Mouse (Mus musculus) embryonic facial prominence, embryonic 14.5 days (tissue): ENCODE measurements at regions not wholly inside any gene's neighbourhood (a gene's known extent, or its start where the extent isn't known, plus 50 kb on each side); places are given as distances from the start of the nearest gene placed in this dataset.
A peak's percentile ranks its signal among the peaks of the same experiment; 100 is the strongest.

Source experiments
- ATAC-seq: fragments of 200-750 bp; cut with Nextera tagmentation; 2 replicates; pipeline ENCODE4 v1.8.0; 2017; ENCODE audit warnings: low read depth, moderate number of reproducible peaks, moderate TSS enrichment
- DNase-seq: peaks from one replicate; pipeline ENCODE4 v3.0.0-alpha.2; 2015; ENCODE audit warnings: low spot score
- H3K27ac ChIP-seq: fragments of 300-500 bp; sonication (generic); replicated peaks from 2 replicates; pipeline ENCODE4 v1.5.1; 2014; ENCODE audit warnings: low read depth, mild to moderate bottlenecking, low read length, moderate library complexity
- H3K27me3 ChIP-seq: fragments of 300-500 bp; sonication (generic); replicated peaks from 2 replicates; pipeline ENCODE4 v1.6.1; 2014; ENCODE audit warnings: low read length; ENCODE audit not compliant: control insufficient read depth, insufficient read depth
- H3K36me3 ChIP-seq: fragments of 300-500 bp; sonication (generic); 2 replicates; pipeline ENCODE4 v1.6.1; 2014; ENCODE audit warnings: low read length, mixed read lengths; ENCODE audit not compliant: control insufficient read depth, insufficient read depth
- H3K4me1 ChIP-seq: fragments of 300-500 bp; sonication (generic); 2 replicates; pipeline ENCODE4 v1.6.1; 2014; ENCODE audit warnings: antibody characterized with exemption, low read length; ENCODE audit not compliant: control insufficient read depth, insufficient read depth
- H3K4me2 ChIP-seq: fragments of 300-500 bp; sonication (generic); 2 replicates; pipeline ENCODE4 v1.6.1; 2014; ENCODE audit warnings: low read depth, mild to moderate bottlenecking, low read length, moderate library complexity, mixed read lengths
- H3K4me3 ChIP-seq: fragments of 300-500 bp; sonication (generic); 2 replicates; pipeline ENCODE4 v1.5.1; 2014; ENCODE audit warnings: low read depth, mild to moderate bottlenecking, low read length
- H3K9ac ChIP-seq: fragments of 300-500 bp; sonication (generic); 2 replicates; pipeline ENCODE4 v1.6.1; 2014; ENCODE audit warnings: low read depth, mild to moderate bottlenecking, low read length, moderate library complexity, mixed read lengths
- H3K9me3 ChIP-seq: fragments of 300-500 bp; sonication (generic); 2 replicates; pipeline ENCODE4 v1.6.1; 2016; ENCODE audit warnings: low read length; ENCODE audit not compliant: control insufficient read depth
- WGBS: fragments of 180-500 bp; shearing (Covaris S2); extraction: QIAGEN DNeasy Blood & Tissue Kit; methylation state at CpG from one replicate; pipeline ENCODE4 v1.1.7; 2014; 5-methylcytosine and 5-hydroxymethylcytosine counted together

DNA sequence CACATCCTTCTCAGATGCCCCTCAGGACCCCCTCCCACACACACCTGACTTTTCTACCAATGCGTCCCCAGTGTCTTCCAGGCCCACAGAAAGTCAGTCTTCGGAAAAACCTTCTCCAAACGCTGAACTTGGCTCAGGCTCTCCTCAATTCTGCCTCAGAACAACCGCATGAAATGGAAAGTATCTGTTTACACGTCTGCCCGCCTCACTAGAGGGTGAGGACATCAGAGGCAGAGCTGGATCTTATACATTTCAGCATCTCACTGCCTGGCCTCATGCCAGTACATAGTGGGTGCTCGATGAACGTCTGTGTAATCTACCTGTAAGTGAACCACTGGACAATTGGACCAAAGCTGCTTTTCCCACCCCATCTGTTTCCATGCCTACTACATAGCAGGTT, 189.1 kb upstream of the 4930412O13Rik start:
- peak; percentile 34 for DNase-seq
- no peaks in the 10 kb centered on the region for H3K27me3 ChIP-seq

DNA sequence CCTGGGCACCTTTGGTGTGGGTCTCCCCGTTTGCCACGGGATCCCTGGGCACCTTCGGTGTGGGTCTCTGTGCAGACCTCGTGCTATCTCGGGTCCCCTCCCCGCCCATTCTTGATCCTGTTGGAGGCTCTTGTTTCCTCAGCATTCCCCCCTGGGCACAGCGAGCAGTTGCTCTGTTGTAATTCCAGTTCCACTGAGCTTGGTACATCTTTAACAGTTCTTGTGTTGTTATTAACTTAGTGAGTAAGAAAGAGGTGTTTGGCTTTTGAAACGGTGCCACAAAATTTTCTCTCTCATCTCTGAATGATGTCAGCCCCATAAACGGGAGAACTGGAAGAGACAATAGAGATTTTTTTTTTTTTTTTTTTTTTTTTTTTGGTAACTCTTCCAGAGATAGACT, 187.7 kb upstream of the 4930412O13Rik start:
- WGBS, result 51% methylated on average over 9 of the region's 9 CpGs

More for the DNA sequence above, 189.1 kb upstream of the 4930412O13Rik start:
- no peak overlapping the region for H3K4me3 ChIP-seq
- WGBS, result 54% methylated on average over 8 of the region's 8 CpGs
- H3K9me3 ChIP-seq, result no peaks in the 10 kb centered on the region
- no peak overlapping the region for H3K27ac ChIP-seq
- no peak overlapping the region for H3K4me2 ChIP-seq
- no peak overlapping the region for H3K9ac ChIP-seq
- H3K36me3 ChIP-seq, result no peaks in the 10 kb centered on the region
- no peak; the same call in 1 of the 2 replicates for ATAC-seq
- no peaks in the 10 kb centered on the region for H3K4me1 ChIP-seq

DNA sequence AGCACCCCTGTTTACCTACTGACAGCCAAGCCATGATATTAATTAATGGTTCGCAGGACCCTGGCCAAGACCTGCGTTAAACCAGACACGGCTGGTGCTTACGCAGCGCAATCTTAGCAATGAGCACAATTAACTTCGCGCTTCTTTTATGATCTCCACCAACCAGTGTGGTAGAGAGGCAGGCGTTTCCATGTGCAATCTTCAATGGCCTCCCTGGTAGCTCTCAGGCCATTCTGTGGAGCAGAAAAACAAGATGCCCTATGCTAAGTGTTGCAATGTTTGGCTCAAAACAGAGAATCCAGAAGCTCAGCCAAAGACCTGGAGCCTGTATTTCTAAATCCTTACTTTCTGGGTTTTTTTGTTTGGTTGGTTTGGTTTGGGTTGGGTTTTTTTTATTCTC, 186.9 kb upstream of the 4930412O13Rik start:
- WGBS, result 90% methylated on average over 8 of the region's 8 CpGs
- DNase-seq (no peak), ATAC-seq (no peak)

More for the DNA sequence above, 187.7 kb upstream of the 4930412O13Rik start:
- Histone ChIP-seq H3K4me3 (no peak overlapping the region), H3K4me2 (no peak overlapping the region), H3K27me3 (no peaks in the 10 kb centered on the region), H3K9me3 (no peaks in the 10 kb centered on the region), H3K36me3 (no peaks in the 10 kb centered on the region), H3K9ac (no peak overlapping the region), H3K27ac (no peak overlapping the region), H3K4me1 (no peaks in the 10 kb centered on the region)
- DNase-seq, result no peak
- no peak for ATAC-seq

DNA sequence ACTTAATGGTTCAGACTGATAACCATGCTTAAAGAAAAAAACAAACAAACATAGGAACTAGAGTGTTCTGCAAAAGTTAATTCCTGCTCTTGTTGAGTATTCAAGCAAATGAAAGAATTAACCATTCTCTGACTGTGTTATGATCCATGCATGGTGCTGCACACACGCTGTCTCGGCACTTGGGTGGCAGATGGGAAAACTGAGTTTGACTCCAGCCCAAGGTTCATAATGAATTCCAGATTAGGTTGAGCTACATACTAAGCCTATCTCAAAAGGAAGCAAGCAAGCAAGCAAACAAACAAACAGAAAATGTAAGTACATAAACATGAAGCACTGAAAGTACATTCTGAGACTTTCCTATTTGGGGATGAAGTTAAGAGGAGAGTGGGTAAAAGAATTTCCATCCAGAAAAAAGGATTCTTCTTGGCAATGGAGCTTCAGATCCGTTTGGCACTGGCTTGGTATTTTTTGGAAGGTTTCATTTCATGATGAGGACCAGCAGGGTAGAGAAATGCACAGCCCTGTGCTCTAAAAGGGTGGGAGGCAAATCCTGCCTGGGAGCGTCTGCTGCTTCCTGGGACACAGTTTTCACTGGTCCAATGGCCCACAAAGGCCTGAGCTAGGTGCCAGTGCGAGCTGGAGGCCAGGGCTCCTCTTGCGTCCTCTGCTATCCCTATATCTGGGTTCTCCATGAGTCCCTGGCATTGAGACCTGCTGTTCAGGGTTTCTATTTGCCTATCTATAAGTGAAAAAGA, 183.3 kb upstream of the 4930412O13Rik start:
- ATAC-seq (no peak), DNase-seq (no peak)
- 68% methylated on average over 6 of the region's 6 CpGs for WGBS
- Histone ChIP-seq H3K36me3 (no peaks in the 10 kb centered on the region), H3K27ac (no peak overlapping the region), H3K4me2 (no peak overlapping the region), H3K9ac (no peak overlapping the region), H3K4me3 (no peak overlapping the region), H3K4me1 (no peaks in the 10 kb centered on the region), H3K27me3 (no peaks in the 10 kb centered on the region), H3K9me3 (no peaks in the 10 kb centered on the region)

More for the DNA sequence above, 186.9 kb upstream of the 4930412O13Rik start:
- no peak overlapping the region for H3K4me3 ChIP-seq
- no peaks in the 10 kb centered on the region for H3K4me1 ChIP-seq
- no peaks in the 10 kb centered on the region for H3K9me3 ChIP-seq
- H3K27ac ChIP-seq, result no peak overlapping the region
- H3K9ac ChIP-seq, result no peak overlapping the region
- H3K36me3 ChIP-seq, result no peaks in the 10 kb centered on the region
- no peak overlapping the region for H3K4me2 ChIP-seq
- no peaks in the 10 kb centered on the region for H3K27me3 ChIP-seq

DNA sequence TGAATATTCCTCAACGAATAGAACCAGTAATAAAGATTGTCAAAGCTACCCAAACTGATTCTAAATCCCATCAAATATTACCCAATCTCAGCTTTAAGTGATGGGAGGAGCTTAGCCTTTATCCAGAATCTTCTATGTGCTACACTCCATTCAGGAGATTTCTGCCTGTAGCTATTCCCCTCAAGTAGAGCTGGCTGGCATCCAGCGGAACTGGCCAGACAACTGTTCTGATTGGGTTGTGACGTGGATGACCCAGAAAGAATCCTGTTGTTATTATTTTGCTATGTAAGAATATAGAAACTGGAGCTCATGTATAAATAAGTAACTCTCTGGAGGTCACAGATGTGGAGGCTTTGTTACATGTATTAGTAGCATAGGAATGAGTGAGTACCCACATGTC, 176.8 kb upstream of the 4930412O13Rik start:
- Histone ChIP-seq H3K36me3 (no peaks in the 10 kb centered on the region), H3K27ac (no peak overlapping the region), H3K4me1 (no peaks in the 10 kb centered on the region), H3K27me3 (no peaks in the 10 kb centered on the region), H3K9me3 (no peaks in the 10 kb centered on the region), H3K9ac (no peak overlapping the region), H3K4me2 (no peak overlapping the region), H3K4me3 (no peak overlapping the region)
- WGBS, result 72% methylated on average over 3 of the region's 3 CpGs
- ATAC-seq (no peak), DNase-seq (no peak)

DNA sequence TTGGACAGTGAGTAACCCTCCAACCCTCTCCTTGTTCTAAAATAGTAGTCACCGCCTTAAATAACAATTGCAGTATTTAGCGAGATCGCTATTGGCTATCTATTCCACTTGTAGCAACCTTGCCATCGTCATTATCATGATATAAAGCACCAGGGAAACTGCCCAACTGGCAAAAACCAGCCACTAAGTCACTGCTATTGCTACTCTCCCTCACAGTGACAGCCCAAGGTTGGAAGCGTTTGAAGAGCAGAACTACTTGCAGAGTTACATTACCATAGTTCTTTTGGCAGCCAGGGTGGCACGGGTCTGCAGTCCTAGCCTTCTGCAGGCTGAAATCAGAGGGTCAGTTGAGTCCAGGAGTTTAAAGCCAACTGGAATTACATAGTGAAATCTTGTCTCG, 171.6 kb upstream of the 4930412O13Rik start:
- H3K4me3 ChIP-seq, result no peak overlapping the region

DNA sequence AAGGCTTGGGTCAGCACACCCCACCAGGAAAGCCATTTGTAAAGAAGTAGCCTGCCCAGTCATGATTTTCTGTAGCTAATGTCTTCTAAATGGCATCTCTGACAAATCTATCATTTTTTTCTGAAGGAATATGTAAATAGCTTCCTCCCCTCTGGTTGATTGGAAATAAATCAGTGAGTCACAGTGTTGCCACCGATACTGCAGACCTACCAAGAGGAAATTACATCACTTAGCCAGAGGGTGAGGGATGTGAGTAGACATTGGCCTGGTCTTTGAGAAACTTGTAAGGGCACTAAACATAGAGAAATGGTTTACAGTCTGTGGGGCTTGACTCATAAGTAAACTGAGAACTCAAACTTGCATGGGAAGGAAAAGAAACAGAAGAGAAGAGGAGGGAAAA, 163.1 kb upstream of the 4930412O13Rik start:
- no peak overlapping the region for H3K9ac ChIP-seq

More for the DNA sequence above, 171.6 kb upstream of the 4930412O13Rik start:
- 77% methylated on average over 7 of the region's 7 CpGs for WGBS
- H3K4me2 ChIP-seq, result no peak overlapping the region
- H3K27me3 ChIP-seq, result no peaks in the 10 kb centered on the region
- no peak overlapping the region for H3K27ac ChIP-seq
- H3K36me3 ChIP-seq, result no peaks in the 10 kb centered on the region
- no peak for DNase-seq
- no peaks in the 10 kb centered on the region for H3K9me3 ChIP-seq
- H3K4me1 ChIP-seq, result no peaks in the 10 kb centered on the region
- H3K9ac ChIP-seq, result no peak overlapping the region
- ATAC-seq, result no peak

DNA sequence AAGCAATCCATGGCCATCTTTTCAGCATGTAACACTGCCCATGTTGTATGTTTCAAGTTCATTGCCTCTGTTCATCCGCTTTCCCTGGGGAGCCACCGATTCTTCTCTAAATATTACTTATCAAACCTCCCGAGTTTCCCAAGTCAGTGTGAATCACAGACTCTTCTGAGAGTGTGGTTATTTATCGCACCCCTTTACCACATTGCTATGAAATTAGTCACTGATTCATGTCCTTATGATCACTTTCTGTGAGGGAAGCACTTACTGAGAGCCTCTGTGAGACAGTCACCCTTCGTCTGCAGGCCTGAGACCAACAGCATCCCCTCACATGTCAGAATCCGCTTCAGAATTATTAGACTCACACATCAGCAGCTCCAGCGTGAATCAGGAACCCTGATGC, 147.8 kb upstream of the 4930412O13Rik start:
- Histone ChIP-seq H3K9ac (no peak overlapping the region), H3K4me1 (no peaks in the 10 kb centered on the region), H3K4me2 (no peak overlapping the region), H3K27me3 (no peaks in the 10 kb centered on the region), H3K36me3 (no peaks in the 10 kb centered on the region), H3K27ac (no peak overlapping the region), H3K9me3 (no peaks in the 10 kb centered on the region), H3K4me3 (no peak overlapping the region)
- DNase-seq, result no peak
- 84% methylated on average over 7 of the region's 7 CpGs for WGBS
- ATAC-seq, result no peak

More for the DNA sequence above, 163.1 kb upstream of the 4930412O13Rik start:
- Histone ChIP-seq H3K4me1 (no peaks in the 10 kb centered on the region), H3K27me3 (no peaks in the 10 kb centered on the region), H3K4me2 (no peak overlapping the region), H3K36me3 (no peaks in the 10 kb centered on the region), H3K4me3 (no peak overlapping the region), H3K27ac (no peak overlapping the region), H3K9me3 (no peaks in the 10 kb centered on the region)
- WGBS, result 66% methylated on average over 1 of the region's 1 CpGs
- ATAC-seq (no peak), DNase-seq (no peak)

DNA sequence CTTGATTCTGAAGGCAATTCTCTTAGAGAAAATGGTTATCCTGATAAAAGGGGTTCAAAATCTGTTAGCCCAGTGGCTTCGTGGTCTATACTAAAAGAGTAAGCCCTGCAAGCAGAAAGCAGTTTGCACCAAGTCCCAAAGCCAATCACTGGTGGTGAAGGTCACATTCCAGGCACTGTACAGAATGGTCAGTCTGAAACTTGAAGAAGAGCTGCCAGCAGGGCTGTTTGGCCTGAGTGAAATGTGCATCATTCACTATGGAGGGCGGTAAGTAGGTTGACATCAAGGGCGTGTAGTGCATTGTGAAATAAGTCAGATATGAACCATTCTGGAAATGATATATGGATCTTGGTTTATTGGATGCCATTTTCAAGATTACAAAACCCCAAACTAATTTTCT, 136.9 kb upstream of the 4930412O13Rik start:
- no peaks in the 10 kb centered on the region for H3K36me3 ChIP-seq
- H3K9ac ChIP-seq, result no peak overlapping the region
- H3K4me3 ChIP-seq, result no peak overlapping the region
- WGBS, result 94% methylated on average over 3 of the region's 3 CpGs
- no peak overlapping the region for H3K27ac ChIP-seq
- H3K9me3 ChIP-seq, result 0 out of 2 replicates have a peak, but pooled peaks cover 6% of the 10 kb centered on the region
- ATAC-seq (no peak), DNase-seq (no peak)
- no peaks in the 10 kb centered on the region for H3K4me1 ChIP-seq
- H3K27me3 ChIP-seq, result no peaks in the 10 kb centered on the region
- no peak overlapping the region for H3K4me2 ChIP-seq
